Mouse (Mus musculus): Measurements from ENCODE around the gene Usp15.

DNA sequence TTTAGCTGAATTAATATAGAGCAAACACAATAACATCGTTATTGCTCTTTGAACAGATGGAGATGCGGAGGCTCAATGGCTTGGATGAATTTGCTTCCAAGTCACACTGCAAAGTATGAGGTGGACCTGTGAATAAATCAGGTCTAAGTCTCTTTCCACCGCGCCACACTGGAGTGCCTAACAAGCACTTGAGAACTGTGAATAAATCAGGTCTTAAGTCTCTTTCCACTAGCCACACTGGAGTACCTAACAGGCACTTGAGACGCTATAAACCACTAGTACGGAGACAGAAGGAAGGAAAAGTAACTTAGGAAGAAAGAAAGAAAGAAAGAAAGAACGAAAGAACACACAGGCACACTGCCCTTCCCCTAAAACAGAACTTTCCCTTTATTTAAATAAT is 1.3 kb downstream of the Usp15 start:
- TF ChIP-seq CTCF (IDR thresholded peaks at IDR 0.05; ENCODE audit: borderline replicate concordance, extremely low read depth, insufficient read depth, insufficient read length), result no peak
- TF ChIP-seq POLR2A (IDR thresholded peaks at IDR 0.05; ENCODE audit: borderline replicate concordance, extremely low read depth, insufficient read depth, insufficient read length, poor library complexity, severe bottlenecking), result no peak
